Mouse (Mus musculus) forebrain, postnatal 0 days (tissue): Measurements from ENCODE around the gene Tmprss15. TPM values are rescaled to one million over a fixed set of nuclear protein-coding genes. Genes with fewer than 3 reads are reported as not detected.

ENCODE experiments used
- ATAC-seq: fragments of 200-750 bp; cut with Nextera tagmentation; 2 replicates; pipeline ENCODE4 v1.8.0; 2017; ENCODE audit warnings: mild to moderate bottlenecking, moderate library complexity
- DNase-seq: peaks from one replicate; pipeline ENCODE4 v3.0.0-alpha.2; 2015
- H3K27ac ChIP-seq: fragments of 300-500 bp; sonication (generic); 2 replicates; pipeline ENCODE4 v1.5.1; 2014; ENCODE audit warnings: low read depth, mild to moderate bottlenecking, antibody characterized with exemption, low read length, moderate library complexity, mixed read lengths
- H3K27me3 ChIP-seq: fragments of 300-500 bp; sonication (generic); 2 replicates; pipeline ENCODE4 v1.6.1; 2014; ENCODE audit warnings: mild to moderate bottlenecking, low read length, mixed read lengths; ENCODE audit not compliant: insufficient read depth
- H3K36me3 ChIP-seq: fragments of 300-500 bp; sonication (generic); 2 replicates; pipeline ENCODE4 v1.6.1; 2014; ENCODE audit warnings: mild to moderate bottlenecking, moderate library complexity; ENCODE audit not compliant: insufficient read depth
- H3K4me1 ChIP-seq: fragments of 300-500 bp; sonication (generic); 2 replicates; pipeline ENCODE4 v1.6.1; 2014; ENCODE audit warnings: antibody characterized with exemption; ENCODE audit not compliant: insufficient read depth
- H3K4me2 ChIP-seq: fragments of 300-500 bp; sonication (generic); 2 replicates; pipeline ENCODE4 v1.6.1; 2014; ENCODE audit warnings: low read depth, mild to moderate bottlenecking, moderate library complexity
- H3K4me3 ChIP-seq: fragments of 300-500 bp; sonication (generic); 2 replicates; pipeline ENCODE4 v1.5.1; 2014; ENCODE audit warnings: low read depth, low read length, mixed read lengths
- H3K9ac ChIP-seq: fragments of 300-500 bp; sonication (generic); 2 replicates; pipeline ENCODE4 v1.6.1; 2014; ENCODE audit warnings: mild to moderate bottlenecking
- H3K9me3 ChIP-seq: fragments of 300-500 bp; sonication (generic); 2 replicates; pipeline ENCODE4 v1.6.1; 2016; ENCODE audit warnings: low read length
- CTCF ChIP-seq: sonication (generic); IDR thresholded peaks from 2 replicates; pipeline ENCODE4 v1.5.1; 2016; ENCODE audit warnings: antibody characterized with exemption, control low read depth, low read depth
- WGBS: fragments of 180-500 bp; shearing (Covaris S2); extraction: QIAGEN DNeasy Blood & Tissue Kit; methylation state at CpG from one replicate; pipeline ENCODE4 v1.1.7; 2014; 5-methylcytosine and 5-hydroxymethylcytosine counted together
- polyA plus RNA-seq: library from polyadenylated mRNA; unstranded; fragments of >200 nt; fragmentation: Nextera tagmentation; extraction: Ambion mirVana; gene quantifications from 2 replicates; pipeline ENCODE4 v1.2.1, GENCODE M21; 2015
- total RNA-seq: library from RNA; depleted of rRNA; stranded (reverse); fragments of >200 nt; gene quantifications from 2 replicates; pipeline ENCODE4 v1.2.3, GENCODE M21; 2014; rRNA removed

Tmprss15 gene
- 0.08 TPM in 1 of 2 replicates, not detected in the other for total RNA-seq
- not detected in 2 replicates for polyA plus RNA-seq

- DNase-seq (no peak), ATAC-seq (no peak)
- TF ChIP-seq CTCF: no peak
- H3K9me3 ChIP-seq: no peaks in the 10 kb centered on the region
- no peaks in the 10 kb centered on the region for H3K27me3 ChIP-seq
- H3K4me2 ChIP-seq: no peak within 1 kb of the TSS
- no peaks in the 10 kb centered on the region for H3K36me3 ChIP-seq
- no peaks in the 10 kb centered on the region for H3K4me1 ChIP-seq
- H3K9ac ChIP-seq: no peak within 1 kb of the TSS
- WGBS: 87% methylated on average over 4 of the region's 4 CpGs
- H3K27ac ChIP-seq: no peak within 1 kb of the TSS
- no peak within 1 kb of the TSS for H3K4me3 ChIP-seq
Measured at GRCm38 (mm10) chr16:79090997-79091396, at the start of gene Tmprss15. Gene Tmprss15, minus strand, starts transcription at chr16:79091097.

GRCm38 (mm10) chr16:79114879-79115278 is 24.0 kb upstream of the Tmprss15 start:
- DNase-seq (no peak), ATAC-seq (no peak)
- 48% methylated on average over 1 of the region's 1 CpGs for WGBS

GRCm38 (mm10) chr16:79109516-79109915 is 18.6 kb upstream of the Tmprss15 start:
- Histone ChIP-seq H3K9ac (no peak overlapping the region), H3K9me3 (no peaks in the 10 kb centered on the region), H3K27ac (no peak overlapping the region), H3K4me3 (no peak overlapping the region), H3K36me3 (no peaks in the 10 kb centered on the region), H3K4me2 (peak overlapping the region; percentile 26), H3K27me3 (no peaks in the 10 kb centered on the region), H3K4me1 (peaks cover 4% of the 10 kb centered on the region; the same call in 1 of the 2 replicates)
- WGBS: 11% methylated on average over 1 of the region's 1 CpGs
- TF ChIP-seq CTCF: no peak
- no peak for DNase-seq
- ATAC-seq: no peak; the same call in 1 of the 2 replicates

More at GRCm38 (mm10) chr16:79114879-79115278, 24.0 kb upstream of the Tmprss15 start:
- Histone ChIP-seq H3K4me2 (no peak overlapping the region), H3K36me3 (no peaks in the 10 kb centered on the region), H3K4me3 (no peak overlapping the region), H3K9me3 (no peaks in the 10 kb centered on the region), H3K27me3 (no peaks in the 10 kb centered on the region), H3K27ac (no peak overlapping the region), H3K9ac (no peak overlapping the region), H3K4me1 (no peaks in the 10 kb centered on the region)
- TF ChIP-seq CTCF: no peak

GRCm38 (mm10) chr16:79108969-79109368 is 18.1 kb upstream of the Tmprss15 start:
- Histone ChIP-seq H3K4me3 (no peak overlapping the region), H3K9ac (no peak overlapping the region), H3K4me2 (peak overlapping the region; percentile 26), H3K9me3 (no peaks in the 10 kb centered on the region), H3K27ac (no peak overlapping the region), H3K27me3 (no peaks in the 10 kb centered on the region), H3K36me3 (no peaks in the 10 kb centered on the region), H3K4me1 (peaks cover 4% of the 10 kb centered on the region; the same call in 1 of the 2 replicates)
- 30% methylated on average over 5 of the region's 5 CpGs for WGBS
- no peak for TF ChIP-seq CTCF
- peak; percentile 63 for ATAC-seq
- DNase-seq: peak; percentile 40

GRCm38 (mm10) chr16:79100325-79100724 is 9.4 kb upstream of the Tmprss15 start:
- Histone ChIP-seq H3K4me3 (no peak overlapping the region), H3K4me1 (no peaks in the 10 kb centered on the region), H3K9ac (no peak overlapping the region), H3K4me2 (no peak overlapping the region), H3K27me3 (no peaks in the 10 kb centered on the region), H3K9me3 (no peaks in the 10 kb centered on the region), H3K27ac (no peak overlapping the region), H3K36me3 (no peaks in the 10 kb centered on the region)
- DNase-seq (no peak), ATAC-seq (no peak)
- WGBS: 64% methylated on average over 2 of the region's 2 CpGs
- no peak for TF ChIP-seq CTCF

GRCm38 (mm10) chr16:79098321-79098720 is 7.4 kb upstream of the Tmprss15 start:
- H3K4me3 ChIP-seq: no peak overlapping the region
- no peaks in the 10 kb centered on the region for H3K4me1 ChIP-seq
- H3K36me3 ChIP-seq: no peaks in the 10 kb centered on the region
- H3K9ac ChIP-seq: no peak overlapping the region
- H3K27ac ChIP-seq: no peak overlapping the region
- WGBS: 96% methylated on average over 2 of the region's 2 CpGs
- H3K27me3 ChIP-seq: no peaks in the 10 kb centered on the region
- no peak overlapping the region for H3K4me2 ChIP-seq
- no peaks in the 10 kb centered on the region for H3K9me3 ChIP-seq
- ATAC-seq (no peak), DNase-seq (no peak)
- TF ChIP-seq CTCF: no peak

- ATAC-seq (no peak), DNase-seq (no peak)
- no peak overlapping the region for H3K4me3 ChIP-seq
- no peak overlapping the region for H3K9ac ChIP-seq
- no peak overlapping the region for H3K27ac ChIP-seq
- no peaks in the 10 kb centered on the region for H3K36me3 ChIP-seq
- H3K27me3 ChIP-seq: no peaks in the 10 kb centered on the region
- whole genome bisulfite sequencing: 90% methylated on average over 6 of the region's 6 CpGs
- H3K4me1 ChIP-seq: no peaks in the 10 kb centered on the region
- no peaks in the 10 kb centered on the region for H3K9me3 ChIP-seq
- no peak overlapping the region for H3K4me2 ChIP-seq
- no peak for TF ChIP-seq CTCF
Measured at GRCm38 (mm10) chr16:79086550-79086949, 4.3 kb downstream of the Tmprss15 start.
